30 mouse cellular contexts compared by ENCODE assay signal in the genomic region with DNA sequence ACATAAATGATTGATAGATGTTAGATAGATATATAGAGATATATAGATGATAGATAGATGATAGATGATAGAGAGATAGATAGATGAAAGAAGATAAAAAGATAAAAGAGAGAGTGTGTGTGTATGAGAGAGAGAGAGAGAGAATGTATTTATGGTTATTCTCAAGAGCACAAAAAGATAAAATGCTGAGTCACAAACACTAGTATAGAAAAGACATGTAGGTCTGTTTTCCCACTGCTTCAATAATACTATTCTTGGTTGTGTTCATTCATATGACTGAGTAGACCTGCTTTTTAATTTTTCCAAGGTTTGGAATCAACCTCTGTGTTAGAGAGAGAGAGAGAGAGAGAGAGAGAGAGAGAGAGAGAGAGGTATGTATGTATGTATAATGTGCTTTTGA.
"Had no signal": no experiment of that assay in that cellular context is flagged by ENCODE, and none has a peak within 500 bp of the region (broad histone marks: within the 10 kb centered on the region; RNA-seq: fewer than 3 reads in every experiment).

No protein-coding gene starts in this region.

- H3K9ac ChIP-seq: heart, embryonic 12.5 days; heart, embryonic 13.5 days; heart, embryonic 15.5 days; hindbrain, embryonic 12.5 days; hindbrain, embryonic 13.5 days; hindbrain, embryonic 14.5 days; hindbrain, embryonic 15.5 days; intestine, embryonic 15.5 days; kidney, embryonic 15.5 days had no signal

- H3K4me1 ChIP-seq: hindbrain, embryonic 15.5 days; intestine, embryonic 15.5 days; kidney, embryonic 15.5 days had no signal

- H3K4me3 ChIP-seq: heart, embryonic 10.5 days; heart, embryonic 12.5 days; heart, embryonic 13.5 days; heart, embryonic 15.5 days; hindbrain, embryonic 12.5 days; hindbrain, embryonic 13.5 days; hindbrain, embryonic 15.5 days; intestine, embryonic 15.5 days; kidney, embryonic 15.5 days; layer of hippocampus, adult 2 months; left cerebral cortex, adult 2 months had no signal

- H3K27ac ChIP-seq: heart, embryonic 10.5 days; heart, embryonic 13.5 days; heart, embryonic 15.5 days; hindbrain, embryonic 12.5 days; hindbrain, embryonic 13.5 days; hindbrain, embryonic 14.5 days; hindbrain, embryonic 15.5 days; hindbrain, postnatal 0 days; intestine, embryonic 15.5 days; kidney, embryonic 15.5 days; kidney, postnatal 0 days; layer of hippocampus, adult 2 months; left cerebral cortex, adult 2 months had no signal

- DNase-seq: heart, postnatal 10 days; heart, postnatal 14 days; heart, postnatal 36 days; heart, postnatal 4 days; kidney, adult 11 months; kidney, adult 18-20 months; kidney, adult 2 months; kidney, adult 8-10 months; kidney, adult 9 months; kidney, postnatal 10 days; kidney, postnatal 14 days; kidney, postnatal 25 days; kidney, postnatal 36 days; kidney, postnatal 4 days; layer of hippocampus, adult 9-11 months; layer of hippocampus, postnatal 36 days had no signal

- H3K36me3 ChIP-seq: heart, embryonic 10.5 days; heart, embryonic 12.5 days; heart, embryonic 13.5 days; heart, embryonic 15.5 days; hindbrain, embryonic 12.5 days; hindbrain, embryonic 13.5 days; hindbrain, embryonic 15.5 days; intestine, embryonic 15.5 days; kidney, embryonic 15.5 days had no signal

- H3K9me3 ChIP-seq: heart, embryonic 10.5 days; heart, embryonic 12.5 days; heart, embryonic 13.5 days; heart, embryonic 15.5 days; hindbrain, embryonic 12.5 days; hindbrain, embryonic 13.5 days; hindbrain, embryonic 15.5 days; intestine, embryonic 15.5 days; kidney, embryonic 15.5 days had no signal

- H3K27me3 ChIP-seq: heart, embryonic 12.5 days; heart, embryonic 13.5 days; heart, embryonic 15.5 days; hindbrain, embryonic 12.5 days; hindbrain, embryonic 13.5 days; hindbrain, embryonic 15.5 days; intestine, embryonic 15.5 days; kidney, embryonic 15.5 days had no signal
